Mouse (Mus musculus) small intestine, adult 2 months (tissue): ENCODE data around the gene Pgm2. TPM values are rescaled to one million over a fixed set of nuclear protein-coding genes. Genes with fewer than 3 reads are reported as not detected.

ENCODE experiments used
- H3K27ac ChIP-seq: fragments of 200-500 bp; 2 replicates; pipeline ENCODE4 v1.5.1; 2012; ENCODE audit warnings: low read depth, low read length, control low read depth, inconsistent platforms; ENCODE audit not compliant: insufficient read depth
- H3K27me3 ChIP-seq: fragments of 200-500 bp; 2 replicates; pipeline ENCODE4 v1.6.1; 2012; ENCODE audit warnings: mild to moderate bottlenecking, moderate library complexity, low read length, inconsistent platforms; ENCODE audit not compliant: control insufficient read depth, insufficient read depth
- H3K36me3 ChIP-seq: fragments of 200-500 bp; 2 replicates; pipeline ENCODE4 v1.6.1; 2012; ENCODE audit warnings: mild to moderate bottlenecking, low read length, control low read depth, inconsistent platforms; ENCODE audit not compliant: control insufficient read depth, insufficient read depth
- H3K4me1 ChIP-seq: fragments of 200-500 bp; 2 replicates; pipeline ENCODE4 v1.6.1; 2012; ENCODE audit warnings: low read length, inconsistent platforms, mixed read lengths; ENCODE audit not compliant: control insufficient read depth, insufficient read depth, insufficient read length
- H3K4me3 ChIP-seq: fragments of 200-500 bp; 2 replicates; pipeline ENCODE4 v1.5.1; 2012; ENCODE audit warnings: low read depth, mild to moderate bottlenecking, control low read depth, inconsistent platforms, low read length, moderate library complexity
- CTCF ChIP-seq: fragments of 200-500 bp; IDR thresholded peaks from 2 replicates; pipeline ENCODE4 v1.5.1; 2012; ENCODE audit warnings: low read depth, mild to moderate bottlenecking, control low read depth, inconsistent platforms, low read length, moderate library complexity, mixed read lengths; ENCODE audit not compliant: insufficient replicate concordance, insufficient read length; ENCODE audit errors: extremely low read depth
- POLR2A ChIP-seq: fragments of 200-500 bp; IDR thresholded peaks from 2 replicates; pipeline ENCODE4 v1.6.1; 2012; ENCODE audit warnings: low read depth, mild to moderate bottlenecking, control low read depth, inconsistent platforms, low read length, moderate library complexity
- WGBS: fragments of 180-500 bp; shearing (Covaris S2); methylation state at CpG from one replicate; pipeline ENCODE4 v1.1.7; 2018; 5-methylcytosine and 5-hydroxymethylcytosine counted together
- polyA plus RNA-seq: library from polyadenylated mRNA; depleted of rRNA; stranded (reverse); fragments of >200 nt; gene quantifications from 2 replicates; pipeline ENCODE4 v1.2.3, GENCODE M21; 2012

The Pgm2 gene
- polyA plus RNA-seq, 1 experiment = 82.8 TPM

DNA sequence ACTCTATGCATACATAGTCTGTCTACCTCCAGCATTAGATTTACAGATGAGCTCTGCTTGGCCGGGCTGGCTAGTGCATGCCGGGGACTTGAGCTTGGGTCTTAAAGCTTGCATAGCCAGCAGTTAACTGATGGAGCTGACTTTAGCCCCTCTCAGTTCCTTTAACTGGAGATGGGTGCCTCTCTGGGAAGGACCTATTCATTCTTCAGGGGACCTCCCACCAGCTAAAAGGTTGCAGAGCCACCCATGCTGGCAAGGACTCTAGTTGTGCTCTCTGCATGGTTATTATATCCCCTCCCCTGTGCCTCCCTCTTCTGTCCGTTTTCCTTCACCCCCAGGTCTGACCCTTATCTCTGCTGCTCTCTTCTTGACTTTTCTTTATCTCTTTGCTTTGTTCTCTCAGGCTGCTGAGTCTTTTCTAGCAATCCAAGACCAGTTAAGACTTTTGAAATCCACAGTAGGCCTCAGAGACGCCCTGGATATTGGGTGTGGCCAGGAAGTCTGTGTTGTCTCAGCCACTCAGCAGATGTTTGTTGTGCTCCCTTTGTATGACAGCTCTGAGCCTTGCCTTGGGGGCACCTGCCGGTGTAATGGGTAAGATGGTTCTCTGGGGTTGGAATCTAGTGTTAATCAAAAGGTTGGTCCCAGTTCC is 2.7 kb downstream of the Pgm2 start:
- peak overlapping the region; percentile 84 for H3K27ac ChIP-seq
- 42% methylated on average over 5 of the region's 5 CpGs for WGBS
- peak overlapping the region; percentile 30; the same call in 1 of the 2 replicates for H3K4me3 ChIP-seq

DNA sequence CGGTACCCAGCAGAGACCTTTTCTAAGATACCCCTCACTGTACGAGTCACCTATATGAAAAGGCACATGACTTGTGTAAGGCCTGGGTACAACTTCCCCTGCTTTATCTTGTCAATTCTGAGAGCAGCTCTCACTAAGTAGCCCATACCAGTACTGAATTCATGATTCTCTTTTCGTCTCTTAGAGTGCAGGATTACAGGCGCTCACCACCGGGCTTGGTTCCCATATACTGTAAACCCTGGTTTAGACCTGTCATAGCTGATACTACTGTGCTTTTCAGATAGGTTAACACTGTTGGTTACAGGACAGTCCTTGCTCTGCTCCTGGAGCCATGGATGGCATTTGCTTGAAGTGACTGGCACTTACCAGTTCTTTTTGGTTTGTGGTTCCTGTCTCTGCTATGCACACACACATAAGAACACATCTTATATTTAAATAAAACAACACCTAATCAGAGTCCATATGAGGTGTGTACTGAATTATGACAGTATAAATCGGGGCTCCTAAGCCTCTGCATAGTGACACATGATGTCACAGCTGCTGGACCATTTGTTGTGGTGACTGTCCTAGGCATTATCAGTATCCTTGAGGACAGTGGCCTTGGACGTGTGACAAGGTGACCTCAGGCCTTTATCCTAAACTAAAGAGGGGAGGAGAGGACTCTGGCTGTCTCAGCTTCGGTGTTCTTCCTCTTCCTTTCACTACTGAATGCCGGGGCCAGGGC is 9.4 kb downstream of the Pgm2 start:
- 81% methylated on average over 9 of the region's 9 CpGs for WGBS
- Histone ChIP-seq H3K27me3 (no peaks in the 10 kb centered on the region), H3K4me1 (peaks cover 3% of the 10 kb centered on the region; the same call in 1 of the 2 replicates), H3K36me3 (peaks cover 72% of the 10 kb centered on the region), H3K4me3 (no peak overlapping the region), H3K27ac (no peak overlapping the region)
- TF ChIP-seq CTCF = no peak
- TF ChIP-seq POLR2A = no peak

More for the DNA sequence above, 2.7 kb downstream of the Pgm2 start:
- H3K4me1 ChIP-seq = peaks cover 22% of the 10 kb centered on the region
- no peak for TF ChIP-seq POLR2A
- no peaks in the 10 kb centered on the region for H3K27me3 ChIP-seq
- peaks cover 26% of the 10 kb centered on the region for H3K36me3 ChIP-seq

DNA sequence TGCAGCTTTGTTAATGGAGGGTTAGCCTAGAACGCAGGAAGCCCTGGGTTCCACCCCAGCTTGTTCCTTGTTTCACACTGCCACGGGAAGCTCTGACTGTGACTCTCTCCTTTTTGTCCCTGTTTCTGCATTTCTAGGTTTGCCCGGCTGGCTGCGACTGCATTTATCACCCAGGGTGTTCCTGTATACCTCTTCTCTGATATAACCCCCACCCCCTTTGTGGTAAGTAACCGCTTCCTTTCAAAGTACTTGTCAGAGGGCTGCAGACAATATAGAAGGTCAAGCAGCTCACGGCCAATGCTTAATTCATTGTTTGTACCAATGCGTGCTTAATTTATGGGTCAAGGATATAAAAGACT is 9.9 kb downstream of the Pgm2 start:
- no peaks in the 10 kb centered on the region for H3K27me3 ChIP-seq
- H3K4me1 ChIP-seq = peaks cover 3% of the 10 kb centered on the region; the same call in 1 of the 2 replicates
- H3K36me3 ChIP-seq = peaks cover 71% of the 10 kb centered on the region
- 72% methylated on average over 7 of the region's 7 CpGs for WGBS
- no peak for TF ChIP-seq CTCF
- no peak for TF ChIP-seq POLR2A
- no peak overlapping the region for H3K27ac ChIP-seq
- no peak overlapping the region for H3K4me3 ChIP-seq

DNA sequence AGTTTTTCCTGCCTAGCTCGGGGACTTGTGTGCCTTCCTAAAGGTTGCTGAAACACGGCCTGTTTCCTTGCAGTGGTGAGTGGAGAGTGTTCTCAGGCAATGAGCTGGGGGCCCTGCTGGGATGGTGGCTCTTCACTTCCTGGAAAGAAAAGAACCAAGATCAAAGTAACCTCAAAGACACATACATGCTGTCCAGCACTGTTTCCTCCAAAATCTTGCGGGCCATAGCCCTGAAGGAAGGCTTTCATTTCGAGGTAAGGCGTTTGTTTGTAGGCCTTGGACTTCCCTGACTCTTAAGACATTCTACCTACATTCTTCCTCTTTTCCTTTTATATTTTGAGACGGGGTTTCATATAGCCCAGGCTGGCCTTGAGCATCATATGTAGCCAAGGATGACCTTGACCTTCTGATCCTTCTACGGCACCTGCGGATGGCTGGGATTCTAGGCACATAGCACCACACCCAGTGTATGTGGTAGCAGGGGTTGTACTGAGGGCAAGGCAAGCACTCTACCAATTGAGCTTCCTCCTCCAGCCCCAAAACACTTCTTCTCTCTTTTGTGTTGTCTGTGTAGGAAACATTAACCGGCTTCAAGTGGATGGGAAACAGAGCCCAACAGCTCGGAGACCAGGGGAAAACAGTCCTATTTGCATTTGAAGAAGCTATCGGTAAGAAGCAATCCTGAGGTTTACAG is 15.0 kb downstream of the Pgm2 start:
- Histone ChIP-seq H3K36me3 (peaks cover 70% of the 10 kb centered on the region), H3K27me3 (no peaks in the 10 kb centered on the region), H3K4me1 (peaks cover 3% of the 10 kb centered on the region; the same call in 1 of the 2 replicates), H3K4me3 (no peak overlapping the region), H3K27ac (no peak overlapping the region)
- whole genome bisulfite sequencing = 89% methylated on average over 11 of the region's 11 CpGs
- no peak for TF ChIP-seq POLR2A
- no peak for TF ChIP-seq CTCF

DNA sequence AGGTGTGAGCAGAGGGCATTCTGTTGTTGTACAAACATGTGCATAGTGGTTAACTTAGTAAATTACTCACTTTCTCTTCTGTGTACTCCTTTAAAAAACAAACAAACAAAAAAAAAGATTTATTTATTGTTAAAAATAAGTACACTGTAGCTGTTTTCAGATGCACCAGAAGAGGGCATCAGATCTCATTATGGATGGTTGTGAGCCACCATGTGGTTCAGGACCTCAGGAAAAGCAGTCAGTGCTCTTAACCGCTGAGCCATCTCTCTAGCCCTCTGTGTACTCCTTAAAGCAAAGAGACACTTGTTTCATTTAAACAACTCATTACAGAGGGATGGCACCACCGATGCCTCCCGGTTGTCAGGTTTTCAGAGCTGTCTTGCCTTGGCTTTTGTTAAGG is 16.5 kb downstream of the Pgm2 start:
- no peak for TF ChIP-seq POLR2A
- TF ChIP-seq CTCF = no peak
- H3K36me3 ChIP-seq = peaks cover 69% of the 10 kb centered on the region

DNA sequence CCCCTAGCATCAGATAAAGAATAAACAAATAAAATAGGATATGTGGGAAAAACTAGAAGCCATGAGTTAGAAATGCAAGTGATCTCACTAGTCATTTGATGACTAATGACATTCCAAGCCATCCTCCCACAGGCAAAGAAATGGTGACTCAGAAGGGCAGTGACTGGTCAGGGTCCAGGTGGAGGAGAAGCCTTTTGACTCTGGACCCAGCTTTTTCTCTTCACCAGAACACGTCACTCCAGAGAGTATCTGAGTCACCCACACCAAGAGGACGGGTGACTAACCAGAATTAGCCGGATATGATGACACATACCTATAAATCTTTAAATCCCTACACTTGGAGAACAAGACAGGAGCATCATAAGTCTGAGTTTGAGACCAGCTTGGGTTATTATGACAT is 19.6 kb downstream of the Pgm2 start:
- Histone ChIP-seq H3K4me1 (peaks cover 5% of the 10 kb centered on the region; the same call in 1 of the 2 replicates), H3K36me3 (peaks cover 69% of the 10 kb centered on the region), H3K27ac (peak overlapping the region; percentile 75), H3K4me3 (no peak overlapping the region), H3K27me3 (no peaks in the 10 kb centered on the region)
- WGBS = 61% methylated on average over 3 of the region's 3 CpGs
- TF ChIP-seq CTCF = no peak
- no peak for TF ChIP-seq POLR2A

More for the DNA sequence above, 16.5 kb downstream of the Pgm2 start:
- Histone ChIP-seq H3K27ac (no peak overlapping the region), H3K4me3 (no peak overlapping the region), H3K4me1 (peaks cover 8% of the 10 kb centered on the region; the same call in 1 of the 2 replicates), H3K27me3 (no peaks in the 10 kb centered on the region)
- WGBS = 77% methylated on average over 3 of the region's 3 CpGs

DNA sequence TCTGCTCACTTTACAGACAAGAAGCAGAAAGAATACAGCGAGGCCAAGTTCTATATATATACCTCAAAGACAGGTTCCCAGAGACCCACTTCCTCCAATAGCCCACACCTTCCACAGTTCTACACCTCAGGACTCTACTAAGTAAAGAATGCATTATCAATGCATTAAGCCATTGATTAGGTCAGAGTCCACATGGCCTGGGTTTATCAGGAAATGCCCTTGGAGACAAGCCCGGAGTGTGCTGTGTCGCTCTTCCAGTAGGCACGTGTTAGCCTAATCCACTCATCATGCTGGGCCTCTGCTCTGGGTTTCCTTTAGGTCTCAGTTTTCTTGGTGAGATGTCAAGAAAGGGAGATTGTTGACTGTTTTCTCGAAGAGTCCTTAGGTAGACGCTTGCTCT is 21.5 kb downstream of the Pgm2 start:
- TF ChIP-seq CTCF (no peak), POLR2A (no peak)
- WGBS = 54% methylated on average over 6 of the region's 6 CpGs
- no peak overlapping the region; the same call in 1 of the 2 replicates for H3K27ac ChIP-seq
- no peaks in the 10 kb centered on the region for H3K27me3 ChIP-seq
- peaks cover 5% of the 10 kb centered on the region; the same call in 1 of the 2 replicates for H3K4me1 ChIP-seq
- no peak overlapping the region for H3K4me3 ChIP-seq
- H3K36me3 ChIP-seq = peaks cover 56% of the 10 kb centered on the region
